ENCODE assay signal across 12 mouse cellular contexts in the genomic region with DNA sequence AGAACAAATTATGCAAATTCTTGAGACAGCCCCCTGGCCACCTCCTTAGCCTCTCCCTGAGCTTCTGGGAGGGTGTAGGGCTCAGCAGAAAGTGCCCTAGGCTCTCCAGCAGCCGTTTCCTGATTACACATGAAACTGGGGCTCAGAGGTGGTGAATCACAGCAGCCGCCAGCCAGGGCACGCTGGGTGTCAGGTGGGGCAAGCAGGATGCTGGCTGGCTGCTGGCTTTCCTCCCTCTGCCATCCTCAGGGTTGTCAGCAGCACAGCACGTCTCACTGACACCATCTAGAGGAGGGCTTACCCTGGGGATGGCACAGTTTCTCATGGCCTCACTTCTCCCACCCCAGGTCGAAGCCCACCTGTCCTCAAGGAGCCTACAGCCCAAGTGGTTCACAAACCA. TPM values are rescaled to one million over a fixed set of nuclear protein-coding genes. Genes with fewer than 3 reads are reported as not detected.
DNase-seq lines count a peak whose midpoint lies in the region; ATAC-seq and TF ChIP-seq lines count a peak whose summit lies in the region.
"Had no signal": no experiment of that assay in that cellular context is flagged by ENCODE, and none has a peak within 500 bp of the region (broad histone marks: within the 10 kb centered on the region; RNA-seq: fewer than 3 reads in every experiment).

No protein-coding gene starts in this region.

- peak overlapping the region; percentile 44; the same call in 1 of the 2 replicates for H3K27ac ChIP-seq in heart, embryonic 10.5 days
- no peak overlapping the region for H3K27ac ChIP-seq in midbrain, postnatal 0 days (ENCODE audit: low read depth, low read length)
- H3K27ac ChIP-seq in midbrain, embryonic 14.5 days (replicated peaks; ENCODE audit: low read depth, low read length) = no peak overlapping the region
- H3K27ac ChIP-seq: hindbrain, embryonic 15.5 days; neural tube, embryonic 12.5 days had no signal

- peaks cover 41% of the 10 kb centered on the region for H3K4me1 ChIP-seq in heart, embryonic 10.5 days
- 0 out of 2 replicates have a peak, but pooled peaks cover 6% of the 10 kb centered on the region for H3K4me1 ChIP-seq in midbrain, postnatal 0 days (ENCODE audit: insufficient read depth, low read length)
- H3K4me1 ChIP-seq in midbrain, embryonic 14.5 days (ENCODE audit: control insufficient read depth, insufficient read depth, low read length) = peaks cover 8% of the 10 kb centered on the region; the same call in 1 of the 2 replicates

- peaks cover 27% of the 10 kb centered on the region for H3K27me3 ChIP-seq in heart, embryonic 10.5 days (ENCODE audit: insufficient read depth, poor library complexity, severe bottlenecking)
- H3K27me3 ChIP-seq in midbrain, postnatal 0 days (ENCODE audit: insufficient read depth, low read length) = peaks cover 3% of the 10 kb centered on the region; the same call in 1 of the 2 replicates
- 0 out of 2 replicates have a peak, but pooled peaks cover 11% of the 10 kb centered on the region for H3K27me3 ChIP-seq in midbrain, embryonic 14.5 days (ENCODE audit: control insufficient read depth, insufficient read depth, low read length)
- H3K27me3 ChIP-seq: hindbrain, embryonic 15.5 days had no signal

- WGBS in heart, embryonic 10.5 days = 10% methylated on average over 5 of the region's 5 CpGs
- 16% methylated on average over 5 of the region's 5 CpGs for WGBS in midbrain, postnatal 0 days
- WGBS in midbrain, embryonic 14.5 days = 19% methylated on average over 5 of the region's 5 CpGs

- H3K36me3 ChIP-seq in heart, embryonic 10.5 days = no peaks in the 10 kb centered on the region
- no peaks in the 10 kb centered on the region for H3K36me3 ChIP-seq in midbrain, postnatal 0 days (ENCODE audit: insufficient read depth, low read length)
- H3K36me3 ChIP-seq in midbrain, embryonic 14.5 days (ENCODE audit: control insufficient read depth, insufficient read depth, low read length) = no peaks in the 10 kb centered on the region
- H3K36me3 ChIP-seq: hindbrain, embryonic 15.5 days; neural tube, embryonic 12.5 days had no signal

- H3K4me2 ChIP-seq in midbrain, postnatal 0 days (ENCODE audit: low read depth, low read length, poor library complexity, severe bottlenecking) = no peak overlapping the region
- H3K4me2 ChIP-seq in midbrain, embryonic 14.5 days (ENCODE audit: low read length) = no peak overlapping the region
- H3K4me2 ChIP-seq: hindbrain, embryonic 15.5 days; neural tube, embryonic 12.5 days had no signal

- DNase-seq in heart, embryonic 10.5 days (ENCODE audit: low spot score) = no peak
- no peak for DNase-seq in heart, adult 9 months (ENCODE audit: low spot score in 2 of 2)
- no peak for DNase-seq in midbrain, postnatal 0 days (ENCODE audit: low spot score)
- no peak for DNase-seq in midbrain, embryonic 14.5 days
- DNase-seq in neural tube, embryonic 10.5 days (ENCODE audit: extremely low spot score, low spot score) = peak; percentile 14
- DNase-seq in cerebellum, adult 11-12 months = no peak
- DNase-seq in urinary bladder, adult 2 months (ENCODE audit: low spot score) = no peak
- DNase-seq in gastrocnemius, postnatal 10 days = no peak
- DNase-seq: adrenal gland, postnatal 10 days; cerebellum, adult 2 months had no signal

- H3K9ac ChIP-seq in midbrain, postnatal 0 days (replicated peaks; ENCODE audit: low read length, poor library complexity, severe bottlenecking) = no peak overlapping the region
- no peak overlapping the region; the same call in 1 of the 2 replicates for H3K9ac ChIP-seq in midbrain, embryonic 14.5 days (replicated peaks; ENCODE audit: low read length)
- H3K9ac ChIP-seq: hindbrain, embryonic 15.5 days; neural tube, embryonic 12.5 days had no signal

- peak; percentile 31 for TF ChIP-seq CTCF in midbrain, postnatal 0 days (IDR thresholded peaks at IDR 0.05)

- no peak overlapping the region for H3K4me3 ChIP-seq in heart, embryonic 10.5 days
- H3K4me3 ChIP-seq in midbrain, postnatal 0 days (ENCODE audit: low read depth, low read length) = no peak overlapping the region
- no peak overlapping the region for H3K4me3 ChIP-seq in midbrain, embryonic 14.5 days (replicated peaks; ENCODE audit: low read depth, low read length)
- H3K4me3 ChIP-seq: hindbrain, embryonic 15.5 days; neural tube, embryonic 12.5 days had no signal

- no peaks in the 10 kb centered on the region for H3K9me3 ChIP-seq in heart, embryonic 10.5 days
- no peaks in the 10 kb centered on the region for H3K9me3 ChIP-seq in midbrain, postnatal 0 days (ENCODE audit: low read length)
- H3K9me3 ChIP-seq in midbrain, embryonic 14.5 days (ENCODE audit: control insufficient read depth, low read length) = no peaks in the 10 kb centered on the region
- H3K9me3 ChIP-seq: hindbrain, embryonic 15.5 days; neural tube, embryonic 12.5 days had no signal

- ATAC-seq in midbrain, postnatal 0 days (ENCODE audit: low FRiP score) = no peak
- no peak for ATAC-seq in midbrain, embryonic 14.5 days (ENCODE audit: low FRiP score, low TSS enrichment)

RNA-seq across cellular contexts. Expression of gene Cdc42ep1, which starts 14.1 kb away (rescaled TPM):
- polyA plus RNA-seq in heart, embryonic 10.5 days (2016; fragmentation: Nextera tagmentation; extraction: Ambion mirVana) = 35.1 and 37.3 TPM in 2 replicates
- total RNA-seq in midbrain, postnatal 0 days (2014; rRNA removed) = 14.1 and 14.9 TPM in 2 replicates
- polyA plus RNA-seq in midbrain, postnatal 0 days (2015; fragmentation: Nextera tagmentation; extraction: Ambion mirVana) = 14.8 and 14.9 TPM in 2 replicates
- polyA plus RNA-seq in midbrain, embryonic 14.5 days (2014; fragmentation: Nextera tagmentation; extraction: Ambion mirVana) = 7.8 and 8.8 TPM in 2 replicates
- polyA plus RNA-seq in urinary bladder, adult 2 months (2012; rRNA removed) = 21.0 and 21.6 TPM in 2 replicates
- 10 to 100 TPM; 26.3 to 35.0 TPM for total RNA-seq in gastrocnemius, postnatal 10 days (2021)

RNA-seq across cellular contexts. Expression of gene Card10, which starts 25.5 kb away (rescaled TPM):
- 3.5 and 4.0 TPM in 2 replicates for polyA plus RNA-seq in heart, embryonic 10.5 days (2016; fragmentation: Nextera tagmentation; extraction: Ambion mirVana)
- 0.71 and 1.6 TPM in 2 replicates for total RNA-seq in midbrain, postnatal 0 days (2014; rRNA removed)
- 2.2 and 2.5 TPM in 2 replicates for polyA plus RNA-seq in midbrain, postnatal 0 days (2015; fragmentation: Nextera tagmentation; extraction: Ambion mirVana)
- 1.3 and 1.6 TPM in 2 replicates for polyA plus RNA-seq in midbrain, embryonic 14.5 days (2014; fragmentation: Nextera tagmentation; extraction: Ambion mirVana)
- polyA plus RNA-seq in urinary bladder, adult 2 months (2012; rRNA removed) = 8.6 and 9.5 TPM in 2 replicates
- 10 to 100 TPM in 1 of 2 experiments, 1 to 10 TPM in 1; 9.3 to 11.3 TPM for total RNA-seq in gastrocnemius, postnatal 10 days (2021)

RNA-seq across cellular contexts. Expression of gene Lgals2, which starts 27.0 kb away (rescaled TPM):
- 2.2 TPM in 1 of 2 replicates, not detected in the other for polyA plus RNA-seq in heart, embryonic 10.5 days (2016; fragmentation: Nextera tagmentation; extraction: Ambion mirVana)
- total RNA-seq in midbrain, postnatal 0 days (2014; rRNA removed) = not detected in 2 replicates
- not detected in 2 replicates for polyA plus RNA-seq in midbrain, postnatal 0 days (2015; fragmentation: Nextera tagmentation; extraction: Ambion mirVana)
- polyA plus RNA-seq in midbrain, embryonic 14.5 days (2014; fragmentation: Nextera tagmentation; extraction: Ambion mirVana) = not detected in 2 replicates
- polyA plus RNA-seq in urinary bladder, adult 2 months (2012; rRNA removed) = 1.3 and 2.1 TPM in 2 replicates
- total RNA-seq in gastrocnemius, postnatal 10 days (2021) = not detected
- polyA plus RNA-seq: hindbrain, embryonic 15.5 days; neural tube, embryonic 12.5 days had no signal

RNA-seq across cellular contexts. Expression of gene Gga1, which starts 48.7 kb away (rescaled TPM):
- polyA plus RNA-seq in heart, embryonic 10.5 days (2016; fragmentation: Nextera tagmentation; extraction: Ambion mirVana) = 51.5 and 56.6 TPM in 2 replicates
- 37.0 and 42.8 TPM in 2 replicates for total RNA-seq in midbrain, postnatal 0 days (2014; rRNA removed)
- 42.4 and 43.4 TPM in 2 replicates for polyA plus RNA-seq in midbrain, postnatal 0 days (2015; fragmentation: Nextera tagmentation; extraction: Ambion mirVana)
- polyA plus RNA-seq in midbrain, embryonic 14.5 days (2014; fragmentation: Nextera tagmentation; extraction: Ambion mirVana) = 37.3 and 42.0 TPM in 2 replicates
- polyA plus RNA-seq in urinary bladder, adult 2 months (2012; rRNA removed) = 53.5 and 56.7 TPM in 2 replicates
- total RNA-seq in gastrocnemius, postnatal 10 days (2021) = 10 to 100 TPM; 31.1 to 33.8 TPM

RNA-seq across cellular contexts. Expression of gene Mfng, which starts 55.0 kb away (rescaled TPM):
- 5.5 and 10.3 TPM in 2 replicates for polyA plus RNA-seq in heart, embryonic 10.5 days (2016; fragmentation: Nextera tagmentation; extraction: Ambion mirVana)
- 4.6 and 6.9 TPM in 2 replicates for total RNA-seq in midbrain, postnatal 0 days (2014; rRNA removed)
- 7.6 and 8.1 TPM in 2 replicates for polyA plus RNA-seq in midbrain, postnatal 0 days (2015; fragmentation: Nextera tagmentation; extraction: Ambion mirVana)
- 16.7 and 28.0 TPM in 2 replicates for polyA plus RNA-seq in midbrain, embryonic 14.5 days (2014; fragmentation: Nextera tagmentation; extraction: Ambion mirVana)
- 8.0 and 9.2 TPM in 2 replicates for polyA plus RNA-seq in urinary bladder, adult 2 months (2012; rRNA removed)
- 1 to 10 TPM; 7.9 to 9.5 TPM for total RNA-seq in gastrocnemius, postnatal 10 days (2021)
